Mouse (Mus musculus) stomach, postnatal 0 days (tissue): Measurements from ENCODE around the gene Fbrsl1. TPM values are rescaled to one million over a fixed set of nuclear protein-coding genes. Genes with fewer than 3 reads are reported as not detected.

Experiments
- ATAC-seq: fragments of 200-750 bp; cut with Nextera tagmentation; 2 replicates; pipeline ENCODE4 v1.8.0; 2017; ENCODE audit not compliant: low FRiP score, low TSS enrichment
- DNase-seq: peaks from one replicate; pipeline ENCODE4 v3.0.0-alpha.2; 2016; ENCODE audit warnings: low spot score
- H3K27ac ChIP-seq: fragments of 300-500 bp; sonication (generic); replicated peaks from 2 replicates; pipeline ENCODE4 v1.5.1; 2014; ENCODE audit warnings: mild to moderate bottlenecking, control low read depth
- H3K27me3 ChIP-seq: fragments of 300-500 bp; sonication (generic); 2 replicates; pipeline ENCODE4 v1.6.1; 2014; ENCODE audit warnings: low read length; ENCODE audit not compliant: control insufficient read depth, insufficient read depth
- H3K36me3 ChIP-seq: fragments of 300-500 bp; sonication (generic); 2 replicates; pipeline ENCODE4 v1.6.1; 2014; ENCODE audit warnings: low read length, mixed read lengths; ENCODE audit not compliant: control insufficient read depth, insufficient read depth
- H3K4me1 ChIP-seq: fragments of 300-500 bp; sonication (generic); replicated peaks from 2 replicates; pipeline ENCODE4 v1.6.1; 2014; ENCODE audit warnings: antibody characterized with exemption; ENCODE audit not compliant: control insufficient read depth, insufficient read depth
- H3K4me2 ChIP-seq: fragments of 300-500 bp; sonication (generic); replicated peaks from 2 replicates; pipeline ENCODE4 v1.6.1; 2014; ENCODE audit warnings: low read depth, mild to moderate bottlenecking, control low read depth, moderate library complexity
- H3K4me3 ChIP-seq: fragments of 300-500 bp; sonication (generic); 2 replicates; pipeline ENCODE4 v1.5.1; 2014; ENCODE audit warnings: low read depth, low read length, control low read depth
- H3K9ac ChIP-seq: fragments of 300-500 bp; sonication (generic); 2 replicates; pipeline ENCODE4 v1.6.1; 2014; ENCODE audit warnings: mild to moderate bottlenecking, low read length, control low read depth, mixed read lengths
- H3K9me3 ChIP-seq: fragments of 300-500 bp; sonication (generic); 2 replicates; pipeline ENCODE4 v1.6.1; 2016; ENCODE audit warnings: low read length; ENCODE audit not compliant: control insufficient read depth
- CTCF ChIP-seq: IDR thresholded peaks from 2 replicates; pipeline ENCODE4 v1.5.1; 2016; ENCODE audit warnings: antibody characterized with exemption, low read depth, mild to moderate bottlenecking, moderate library complexity
- EP300 ChIP-seq: optimal IDR thresholded peaks from 2 replicates; pipeline ENCODE3; 2016; ENCODE audit warnings: antibody characterized with exemption
- WGBS: fragments of 180-500 bp; shearing (Covaris S2); extraction: QIAGEN DNeasy Blood & Tissue Kit; methylation state at CpG from one replicate; pipeline ENCODE4 v1.1.7; 2014; 5-methylcytosine and 5-hydroxymethylcytosine counted together
- polyA plus RNA-seq: library from polyadenylated mRNA; unstranded; fragments of >200 nt; fragmentation: Nextera tagmentation; extraction: Ambion mirVana; gene quantifications from 2 replicates; pipeline ENCODE4 v1.2.1, GENCODE M21; 2015

Gene Fbrsl1
- polyA plus RNA-seq, 1 experiment from 2014 or later, result 6.2 TPM

DNA sequence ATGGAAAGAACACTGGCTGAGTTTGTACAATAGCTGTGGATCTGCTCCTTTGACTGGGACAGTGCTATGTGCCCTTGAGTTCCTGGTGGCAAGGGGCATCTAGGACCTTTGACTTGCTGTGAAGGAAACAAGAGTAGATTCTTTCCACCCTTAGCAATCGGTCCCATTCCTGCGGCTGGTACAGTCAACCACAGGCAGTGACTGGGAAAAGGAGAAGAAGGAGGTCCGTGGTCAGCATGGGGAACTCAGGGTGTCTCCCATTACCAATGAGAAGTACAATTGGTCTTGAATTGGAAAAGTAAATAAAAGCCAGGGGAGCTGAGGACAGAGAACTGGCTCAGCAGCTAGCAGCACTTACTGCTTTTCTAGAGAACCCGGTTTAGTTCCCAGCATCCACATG, 102.8 kb downstream of the Fbrsl1 start:
- no peak for ATAC-seq
- no peak for DNase-seq
- no peak overlapping the region for H3K4me3 ChIP-seq
- no peak overlapping the region for H3K27ac ChIP-seq
- no peaks in the 10 kb centered on the region for H3K9me3 ChIP-seq
- 0 out of 2 replicates have a peak, but pooled peaks cover 2% of the 10 kb centered on the region for H3K4me1 ChIP-seq
- no peak overlapping the region for H3K4me2 ChIP-seq
- H3K36me3 ChIP-seq, result no peaks in the 10 kb centered on the region
- no peaks in the 10 kb centered on the region; the same call in 1 of the 2 replicates for H3K27me3 ChIP-seq
- WGBS, result 73% methylated on average over 4 of the region's 4 CpGs
- H3K9ac ChIP-seq, result no peak overlapping the region
- TF ChIP-seq CTCF (no peak), EP300 (no peak)

DNA sequence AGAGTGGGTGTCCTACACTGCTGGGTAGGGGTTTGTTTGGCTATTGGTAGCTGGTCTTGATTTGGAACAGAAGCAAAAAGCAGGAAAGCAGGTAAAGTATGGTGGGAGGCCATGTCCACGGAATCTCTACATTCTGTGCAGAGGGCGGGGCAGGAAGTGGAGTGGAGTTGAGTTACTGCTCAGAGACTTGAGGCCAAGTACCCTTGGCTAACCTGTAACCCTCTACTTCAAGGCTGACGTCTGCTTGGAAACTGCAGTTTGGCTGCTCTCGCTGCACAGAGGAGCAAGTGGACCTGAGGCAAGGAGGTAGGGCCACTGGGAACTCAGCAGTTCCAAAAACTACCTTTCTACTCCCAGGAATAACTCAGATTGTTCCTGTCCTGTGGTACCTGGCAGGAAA, 103.8 kb downstream of the Fbrsl1 start, which contains the start of gene Lrcol1:
Lrcol1 (plus strand) TSS at position 207 of the 400 bp plus-strand sequence.
- DNase-seq, result no peak
- 0 out of 2 replicates have a peak, but pooled peaks cover 2% of the 10 kb centered on the region for H3K4me1 ChIP-seq
- no peak within 1 kb of the TSS for H3K4me2 ChIP-seq
- 58% methylated on average over 4 of the region's 4 CpGs for WGBS
- H3K27ac ChIP-seq, result no peak within 1 kb of the TSS
- no peak within 1 kb of the TSS for H3K9ac ChIP-seq
- no peak within 1 kb of the TSS for H3K4me3 ChIP-seq
- TF ChIP-seq CTCF, result no peak
- TF ChIP-seq EP300, result no peak
- no peaks in the 10 kb centered on the region for H3K9me3 ChIP-seq
- no peaks in the 10 kb centered on the region for H3K36me3 ChIP-seq
- no peaks in the 10 kb centered on the region; the same call in 1 of the 2 replicates for H3K27me3 ChIP-seq
- no peak for ATAC-seq

DNA sequence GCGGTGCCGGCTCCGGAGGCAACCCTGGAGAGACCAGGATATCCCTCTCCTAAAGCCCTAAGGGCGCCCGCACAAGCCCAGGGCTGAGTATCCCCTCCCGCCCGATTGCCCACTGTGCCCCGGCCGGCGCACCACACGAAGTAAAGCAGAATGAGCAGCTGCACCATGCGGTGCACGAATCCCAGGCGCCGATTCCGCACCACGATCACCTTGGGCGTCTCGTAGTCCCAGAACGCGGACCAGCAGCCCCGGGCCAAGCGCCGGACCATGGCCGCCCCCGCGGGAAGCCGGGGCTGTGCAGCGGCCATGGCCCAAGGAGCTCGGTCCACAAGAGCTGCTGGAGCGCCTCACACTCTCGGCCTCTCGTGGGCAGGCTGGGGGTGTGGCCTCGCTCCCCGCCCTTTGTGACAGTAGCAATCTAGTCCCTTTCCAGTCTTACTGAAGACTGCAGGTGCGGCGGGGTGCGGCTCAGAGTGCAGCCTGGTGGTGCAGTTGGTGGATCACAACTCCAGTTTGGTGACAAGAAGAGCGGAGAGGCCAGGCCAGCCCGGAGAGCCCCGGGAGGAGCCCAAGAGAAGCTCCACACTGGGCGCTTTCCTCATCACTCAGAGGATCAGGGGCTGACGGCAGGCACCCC, 105.5 kb downstream of the Fbrsl1 start, which contains the start of gene P2rx2:
P2rx2 (minus strand) TSS at position 565 of the 637 bp plus-strand sequence.
- no peak within 1 kb of the TSS for H3K27ac ChIP-seq
- H3K4me2 ChIP-seq, result peak within 1 kb of the TSS; percentile 82
- WGBS, result 3% methylated on average over 41 of the region's 43 CpGs
- no peaks in the 10 kb centered on the region; the same call in 1 of the 2 replicates for H3K27me3 ChIP-seq
- peak; percentile 21; the same call in 1 of the 2 replicates for TF ChIP-seq CTCF
- no peak for TF ChIP-seq EP300
- no peaks in the 10 kb centered on the region for H3K9me3 ChIP-seq
- H3K36me3 ChIP-seq, result no peaks in the 10 kb centered on the region
- 0 out of 2 replicates have a peak, but pooled peaks cover 2% of the 10 kb centered on the region for H3K4me1 ChIP-seq
- DNase-seq (peak; percentile 73), ATAC-seq (peak; percentile 67)
- peak within 1 kb of the TSS; percentile 43 for H3K4me3 ChIP-seq
- H3K9ac ChIP-seq, result peak within 1 kb of the TSS; percentile 27

DNA sequence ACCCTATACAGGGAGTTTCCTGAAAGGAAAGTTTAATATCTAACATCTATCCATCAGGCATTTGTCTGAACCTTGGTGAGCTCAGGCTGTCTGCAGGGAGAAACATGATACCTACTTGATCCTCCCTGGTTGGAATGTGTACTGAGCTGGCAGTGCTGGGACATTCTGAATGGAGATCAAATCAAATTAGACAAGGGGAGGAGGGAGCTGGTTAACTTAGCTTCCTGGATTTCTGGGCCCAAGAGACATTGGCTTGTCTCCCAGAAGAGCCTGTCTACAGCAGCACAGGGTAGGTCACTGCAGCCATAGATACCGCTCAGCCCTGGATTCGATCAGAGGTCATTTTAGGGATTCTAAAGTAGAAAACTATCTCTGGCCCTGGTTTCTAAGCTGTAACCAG, 109.5 kb downstream of the Fbrsl1 start:
- H3K4me2 ChIP-seq, result no peak overlapping the region
- no peaks in the 10 kb centered on the region; the same call in 1 of the 2 replicates for H3K27me3 ChIP-seq
- DNase-seq (no peak), ATAC-seq (no peak)
- 0 out of 2 replicates have a peak, but pooled peaks cover 6% of the 10 kb centered on the region for H3K36me3 ChIP-seq
- H3K9ac ChIP-seq, result no peak overlapping the region
- 0 out of 2 replicates have a peak, but pooled peaks cover 2% of the 10 kb centered on the region for H3K4me1 ChIP-seq
- no peaks in the 10 kb centered on the region for H3K9me3 ChIP-seq
- H3K27ac ChIP-seq, result no peak overlapping the region
- 73% methylated on average over 2 of the region's 2 CpGs for WGBS
- no peak overlapping the region for H3K4me3 ChIP-seq
- no peak for TF ChIP-seq CTCF
- no peak for TF ChIP-seq EP300

DNA sequence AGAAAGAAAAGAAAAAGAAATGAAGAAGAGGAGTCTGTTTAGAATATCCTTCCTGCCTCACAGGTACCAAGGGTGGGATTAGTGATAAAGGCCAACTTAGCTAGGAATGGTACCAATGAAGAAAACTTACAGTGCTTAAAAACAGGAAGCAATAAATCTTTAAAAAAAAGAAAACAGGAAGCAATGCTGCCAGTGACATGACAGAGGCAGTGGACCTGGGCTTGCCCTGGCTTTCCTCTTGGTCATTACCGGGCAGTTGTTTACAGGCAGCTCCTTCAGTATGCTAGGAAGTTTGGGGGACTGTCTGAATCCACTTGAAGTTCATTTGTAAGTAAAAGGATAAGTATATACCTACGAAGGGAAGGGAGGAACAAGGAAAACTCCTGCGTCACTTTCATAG, 117.8 kb downstream of the Fbrsl1 start:
- Histone ChIP-seq H3K9ac (no peak overlapping the region), H3K27ac (no peak overlapping the region), H3K27me3 (no peaks in the 10 kb centered on the region), H3K4me3 (no peak overlapping the region), H3K36me3 (peaks cover 5% of the 10 kb centered on the region; the same call in 1 of the 2 replicates), H3K9me3 (no peaks in the 10 kb centered on the region), H3K4me2 (no peak overlapping the region), H3K4me1 (no peaks in the 10 kb centered on the region)
- DNase-seq (no peak), ATAC-seq (no peak)
- TF ChIP-seq CTCF (no peak), EP300 (no peak)
- WGBS, result 72% methylated on average over 3 of the region's 3 CpGs

DNA sequence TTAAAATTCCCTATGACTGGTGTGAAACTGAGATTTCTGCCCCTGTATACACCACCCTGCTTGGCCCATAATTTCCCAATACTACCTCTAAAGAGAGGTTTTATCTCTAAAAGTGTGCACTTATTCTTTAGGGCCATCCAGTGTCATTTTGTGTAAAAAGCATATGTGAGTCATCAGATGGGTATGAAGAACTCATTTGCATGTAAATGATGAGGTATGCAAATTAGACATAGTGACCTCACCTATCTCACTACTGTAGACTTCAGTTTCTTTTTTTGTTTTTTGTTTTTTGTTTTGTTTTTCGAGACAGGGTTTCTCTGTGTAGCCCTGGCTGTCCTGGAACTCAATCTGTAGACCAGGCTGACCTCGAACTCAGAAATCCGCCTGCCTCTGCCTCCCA, 135.2 kb downstream of the Fbrsl1 start:
- 89% methylated on average over 3 of the region's 3 CpGs for WGBS
- H3K27me3 ChIP-seq, result no peaks in the 10 kb centered on the region
- no peak for ATAC-seq
- H3K36me3 ChIP-seq, result peaks cover 3% of the 10 kb centered on the region; the same call in 1 of the 2 replicates
- H3K4me1 ChIP-seq, result no peaks in the 10 kb centered on the region
- no peaks in the 10 kb centered on the region for H3K9me3 ChIP-seq
- no peak for TF ChIP-seq CTCF
- no peak overlapping the region for H3K4me3 ChIP-seq
- no peak overlapping the region for H3K9ac ChIP-seq
- H3K27ac ChIP-seq, result no peak overlapping the region
- no peak overlapping the region for H3K4me2 ChIP-seq
- DNase-seq, result no peak

Other genes with a start within 250 kb of the Fbrsl1 start
- gene Ankle2, start 217.5 kb downstream of the Fbrsl1 start, polyA plus RNA-seq, result 11.2 and 11.7 TPM in 2 replicates
- gene Pgam5, start 178.6 kb downstream of the Fbrsl1 start, polyA plus RNA-seq, result 31.4 and 31.8 TPM in 2 replicates
- 3.8 and 6.1 TPM in 2 replicates for gene Pxmp2, start 162.3 kb downstream of the Fbrsl1 start, polyA plus RNA-seq
- gene Pole, start 162.2 kb downstream of the Fbrsl1 start, polyA plus RNA-seq, result 4.1 and 4.7 TPM in 2 replicates
- gene P2rx2, start 105.3 kb downstream of the Fbrsl1 start, polyA plus RNA-seq, result 0.36 and 0.42 TPM in 2 replicates
- not detected in 2 replicates for gene Lrcol1, start 103.8 kb downstream of the Fbrsl1 start, polyA plus RNA-seq
- 0.18 and 0.29 TPM in 2 replicates for gene Galnt9, start 95.9 kb upstream of the Fbrsl1 start, polyA plus RNA-seq
- gene Noc4l, start 204.9 kb upstream of the Fbrsl1 start, polyA plus RNA-seq, result 24.1 and 25.9 TPM in 2 replicates
- gene Ddx51, start 204.9 kb upstream of the Fbrsl1 start, polyA plus RNA-seq, result 7.7 and 10.0 TPM in 2 replicates